Mouse (Mus musculus) liver, embryonic 14.5 days (tissue): Measurements from ENCODE around the gene Cdh23.

Experiments
- CTCF ChIP-seq: IDR thresholded peaks from 2 replicates; pipeline ENCODE4 v1.5.1; 2016; ENCODE audit warnings: antibody characterized with exemption, low read depth, control low read depth
- EP300 ChIP-seq: IDR thresholded peaks from 2 replicates; pipeline ENCODE4 v1.6.1; 2016; ENCODE audit warnings: antibody characterized with exemption, low read depth

GRCm38 (mm10) chr10:60269141-60270064, 426.9 kb downstream of the Cdh23 start:
- TF ChIP-seq CTCF (no peak), EP300 (no peak)
